Mouse (Mus musculus): ENCODE measurements around the gene Selenop. TPM values are rescaled to one million over a fixed set of nuclear protein-coding genes. Genes with fewer than 3 reads are reported as not detected.
A peak's percentile ranks its signal among the peaks of the same experiment; 100 is the strongest.

Gene Selenop
- total and polyA plus RNA-seq, 3 experiments: 3.3 to 16.5 (median 7.3) TPM

DNA sequence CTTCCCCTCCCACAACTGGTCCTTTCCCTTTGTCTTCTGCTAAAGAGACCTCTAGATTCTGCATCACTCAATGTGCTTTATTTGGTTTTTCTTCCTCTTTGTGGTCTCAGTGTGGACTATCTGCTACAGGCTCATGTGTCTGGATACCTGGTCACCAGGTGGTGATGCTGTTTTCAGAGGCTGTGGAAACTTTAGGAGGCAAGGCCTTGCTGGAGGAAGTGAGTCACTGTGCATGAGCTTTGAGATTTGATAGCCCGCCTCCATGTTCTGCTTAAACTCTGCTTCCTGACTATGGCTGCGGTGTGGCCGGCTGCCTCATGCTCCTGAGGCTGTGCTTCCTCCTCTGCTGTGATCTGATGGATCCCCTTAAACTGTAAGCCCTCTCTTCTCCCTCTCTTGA lies 22.1 kb downstream of the Selenop start:
- TF ChIP-seq EP300 (IDR thresholded peaks at IDR 0.05; ENCODE audit: low read length): no peak
- no peak for TF ChIP-seq GABPA (IDR thresholded peaks at IDR 0.05; ENCODE audit: insufficient replicate concordance, low read depth, low read length)
- no peak for TF ChIP-seq KAT2A (IDR thresholded peaks at IDR 0.05; ENCODE audit: insufficient replicate concordance, low read length)
- TF ChIP-seq NRF1 (IDR thresholded peaks at IDR 0.05; ENCODE audit: low read depth, low read length): no peak
- TF ChIP-seq CHD2 (IDR thresholded peaks at IDR 0.05; ENCODE audit: low read length): no peak
- no peak for TF ChIP-seq ETS1 (conservative IDR thresholded peaks at IDR 0.05; ENCODE audit: low read depth, low read length)
- no peak for TF ChIP-seq USF1 (IDR thresholded peaks at IDR 0.05; ENCODE audit: low read depth, low read length)
- no peak for TF ChIP-seq BHLHE40 (IDR thresholded peaks at IDR 0.05; ENCODE audit: low read depth, low read length)
- no peak for TF ChIP-seq ZMIZ1 (IDR thresholded peaks at IDR 0.05; ENCODE audit: low read depth, low read length)
- TF ChIP-seq ZNF384 (IDR thresholded peaks at IDR 0.05; ENCODE audit: low read depth, low read length): no peak
- no peak for TF ChIP-seq E2F4 (IDR thresholded peaks at IDR 0.05; ENCODE audit: insufficient replicate concordance, low read depth, low read length)
- TF ChIP-seq CHD1 (IDR thresholded peaks at IDR 0.05; ENCODE audit: low read depth, low read length): no peak
- TF ChIP-seq USF2 (conservative IDR thresholded peaks at IDR 0.05; ENCODE audit: low read depth, low read length): no peak
- no peak for TF ChIP-seq RAD21 (IDR thresholded peaks at IDR 0.05; ENCODE audit: low read depth, low read length)
- TF ChIP-seq POLR2AphosphoS2 (IDR thresholded peaks at IDR 0.05; ENCODE audit: low read depth, low read length): no peak
- no peak overlapping the region for H3K9ac ChIP-seq (ENCODE audit: insufficient read depth, low read depth)
- no peak overlapping the region for H3K27ac ChIP-seq (ENCODE audit: insufficient read depth, low read depth)
- no peaks in the 10 kb centered on the region for H3K27me3 ChIP-seq (replicated peaks)
- H3K9me3 ChIP-seq (replicated peaks; ENCODE audit: low read length): no peaks in the 10 kb centered on the region
- H3K4me3 ChIP-seq (replicated peaks in 1 of 3; ENCODE audit: low read depth in 2 of 3, low read length in 2 of 3, poor library complexity in 1 of 3): peak overlapping the region in 1 of 3 experiments; percentile 21
- H3K4me1 ChIP-seq (ENCODE audit: control insufficient read depth in 1 of 2, insufficient read depth in 2 of 2): peaks cover 4 to 18% of the 10 kb centered on the region in 2 experiments; a peak in 2 of 4 replicates
- H3K4me2 ChIP-seq (ENCODE audit: insufficient read depth, low read depth, poor library complexity, severe bottlenecking): no peak overlapping the region
- no peaks in the 10 kb centered on the region for H3K79me2 ChIP-seq (replicated peaks; ENCODE audit: control insufficient read depth, extremely low read depth, insufficient read depth, poor library complexity, severe bottlenecking)
- H3K36me3 ChIP-seq (replicated peaks in 1 of 2; ENCODE audit: control insufficient read depth in 1 of 2, insufficient read depth in 1 of 2, low read length in 1 of 2): peaks cover 0 to 2% of the 10 kb centered on the region in 2 experiments
- dilution Hi-C loops (cut with MboI; ENCODE audit: extremely low pct_ligation_motif_present, extremely low pct_unique_long_range_greater_than_20kb, low sequenced_read_pairs): no loop called here
- peak; percentile 76 for DNase-seq (ENCODE audit: extremely low read depth)
- in situ Hi-C loops (cut with MboI; ENCODE audit: low pct_ligation_motif_present, low pct_unique_long_range_greater_than_20kb, low sequenced_read_pairs): no loop called here

GRCm38 (mm10) chr15:3293477-3293876 lies 25.1 kb downstream of the Selenop start:
- TF ChIP-seq CHD1 (IDR thresholded peaks at IDR 0.05; ENCODE audit: low read depth, low read length): no peak
- TF ChIP-seq ZMIZ1 (IDR thresholded peaks at IDR 0.05; ENCODE audit: low read depth, low read length): no peak
- TF ChIP-seq SMC3 (IDR thresholded peaks at IDR 0.05; ENCODE audit: low read depth, low read length): no peak
- TF ChIP-seq TBP (conservative IDR thresholded peaks at IDR 0.05; ENCODE audit: low read depth, low read length): no peak
- no peak for TF ChIP-seq PAX5 (IDR thresholded peaks at IDR 0.05; ENCODE audit: low read length)
- DNase-seq (ENCODE audit: extremely low read depth): no peak
- no peaks in the 10 kb centered on the region for H3K79me2 ChIP-seq (replicated peaks; ENCODE audit: control insufficient read depth, extremely low read depth, insufficient read depth, poor library complexity, severe bottlenecking)
- no peak overlapping the region for H3K4me3 ChIP-seq (replicated peaks in 1 of 3; ENCODE audit: low read depth in 2 of 3, low read length in 2 of 3, poor library complexity in 1 of 3)
- H3K9ac ChIP-seq (ENCODE audit: insufficient read depth, low read depth): no peak overlapping the region
- H3K27ac ChIP-seq (ENCODE audit: insufficient read depth, low read depth): no peak overlapping the region
- no peaks in the 10 kb centered on the region for H3K27me3 ChIP-seq (replicated peaks)
- in situ Hi-C loops (cut with MboI; ENCODE audit: low pct_ligation_motif_present, low pct_unique_long_range_greater_than_20kb, low sequenced_read_pairs): no loop called here
- no peak overlapping the region for H3K4me2 ChIP-seq (ENCODE audit: insufficient read depth, low read depth, poor library complexity, severe bottlenecking)
- H3K9me3 ChIP-seq (replicated peaks; ENCODE audit: low read length): no peaks in the 10 kb centered on the region
- dilution Hi-C loops (cut with MboI; ENCODE audit: extremely low pct_ligation_motif_present, extremely low pct_unique_long_range_greater_than_20kb, low sequenced_read_pairs): no loop called here
- H3K4me1 ChIP-seq (ENCODE audit: control insufficient read depth in 1 of 2, insufficient read depth in 2 of 2): peaks cover 4 to 18% of the 10 kb centered on the region in 2 experiments; a peak in 2 of 4 replicates
- H3K36me3 ChIP-seq (replicated peaks in 1 of 2; ENCODE audit: control insufficient read depth in 1 of 2, insufficient read depth in 1 of 2, low read length in 1 of 2): peaks cover 0 to 2% of the 10 kb centered on the region in 2 experiments

Data from CH12.LX (cell line).